Mouse (Mus musculus) embryo, embryonic 10 days (tissue): Measurements from ENCODE around the gene Ing5.
"Not testable (repeated sequence)": the region's sequence is repeated elsewhere in the genome, so short reads cannot be mapped to it uniquely, and the experiment has no call there.

ENCODE experiments used
- DNase-seq: peaks from one replicate; pipeline ENCODE4 v3.0.0-alpha.2; 2015; ENCODE audit warnings: low spot score

The Ing5 gene

GRCm38 (mm10) chr1:93811495-93812039 is 7.8 kb downstream of the Ing5 start:
- DNase-seq, result no peak

DNA sequence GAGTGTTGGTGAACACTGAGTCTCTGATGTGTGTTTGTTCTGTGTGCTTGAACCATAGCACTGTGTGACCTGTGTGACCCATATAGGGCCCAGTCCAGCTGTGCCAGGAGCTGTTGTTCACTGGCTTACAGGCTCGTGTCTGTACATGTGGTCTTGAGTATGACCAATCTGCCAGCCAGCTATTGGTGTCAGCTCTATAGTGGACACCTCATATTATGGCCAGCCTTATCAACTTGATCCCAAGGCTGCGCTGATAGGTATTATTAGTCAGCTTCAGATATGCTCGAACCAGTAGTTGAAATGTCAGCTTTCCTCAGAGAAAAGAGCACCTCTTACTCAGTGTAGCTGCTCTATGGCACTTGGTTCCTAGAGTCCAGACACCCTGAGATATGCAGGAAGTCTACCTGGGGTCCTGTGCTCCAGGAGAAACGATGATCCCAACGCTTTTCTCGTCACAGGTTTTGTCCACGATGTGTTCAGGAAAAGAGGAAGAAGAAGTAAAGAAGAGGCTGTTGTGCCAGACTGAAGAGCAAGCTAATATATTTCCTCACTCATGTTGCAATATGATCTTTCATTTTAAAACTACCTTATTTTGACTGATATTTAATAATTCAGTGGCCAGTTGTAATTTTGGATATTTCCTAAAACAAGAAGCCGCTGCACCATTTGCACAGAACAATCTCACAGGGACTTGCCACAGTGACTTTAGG is 14.2 kb downstream of the Ing5 start:
- DNase-seq, result no peak

GRCm38 (mm10) chr1:93818722-93819121 is 15.0 kb downstream of the Ing5 start:
- no peak for DNase-seq

GRCm38 (mm10) chr1:93823796-93824495 is 20.2 kb downstream of the Ing5 start:
- no peak for DNase-seq

- DNase-seq, result no peak
These were observed 20.8 kb downstream of the Ing5 start, which contains the start of gene D2hgdh for GRCm38 (mm10) chr1:93824609-93825008. TSS of gene D2hgdh (plus strand) at chr1:93824909.

DNA sequence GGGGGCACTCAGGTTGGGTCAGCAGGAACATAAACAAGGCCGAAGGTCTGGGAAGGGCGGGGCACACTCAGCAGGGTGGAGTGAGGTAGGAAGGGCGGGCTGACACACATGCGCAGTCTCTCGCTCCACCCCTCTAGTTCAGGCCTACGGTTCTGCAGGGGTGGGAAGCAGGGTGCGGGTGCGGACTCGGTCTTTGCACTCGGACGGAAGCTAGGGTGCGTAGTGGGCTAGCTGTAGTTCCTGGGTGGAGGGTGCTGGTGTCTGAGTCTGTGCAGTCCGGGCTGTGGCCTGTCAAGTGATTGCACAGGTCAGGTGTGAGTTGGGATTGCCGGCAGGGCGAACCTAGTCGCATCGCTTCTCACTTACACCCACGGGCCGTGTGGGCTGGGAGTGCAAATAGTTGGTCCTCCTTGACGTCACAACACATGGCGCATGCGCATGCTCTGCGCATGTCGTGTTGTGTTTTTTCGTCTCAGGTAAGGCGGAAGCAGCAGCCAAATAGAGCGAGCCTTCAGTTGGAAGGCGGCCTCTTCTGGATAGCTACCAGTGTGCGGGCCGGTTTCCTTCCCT is 21.4 kb downstream of the Ing5 start:
- DNase-seq, result peak; percentile 98

GRCm38 (mm10) chr1:93825771-93826539 is 22.2 kb downstream of the Ing5 start:
- no peak for DNase-seq

DNA sequence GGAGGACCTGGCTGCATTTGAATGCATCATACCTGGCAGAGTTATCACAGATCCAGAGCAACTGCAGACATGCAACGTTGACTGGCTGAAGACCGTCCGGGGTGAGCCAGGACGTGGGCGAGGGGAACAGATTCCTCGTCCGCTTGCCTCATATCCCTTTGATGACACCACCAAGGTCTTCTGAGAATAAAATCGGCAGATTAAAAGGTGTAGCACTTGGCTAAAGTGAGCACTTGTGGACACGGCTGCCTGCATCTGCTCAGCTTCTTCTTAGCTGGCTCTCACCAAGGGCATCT is 22.7 kb downstream of the Ing5 start:
- no peak for DNase-seq

GRCm38 (mm10) chr1:93832754-93833360 is 29.1 kb downstream of the Ing5 start:
- not testable (repeated sequence) for DNase-seq

- DNase-seq, result no peak
These were observed 30.9 kb downstream of the Ing5 start for GRCm38 (mm10) chr1:93834671-93835150.

- DNase-seq, result no peak
These were observed 31.4 kb downstream of the Ing5 start for GRCm38 (mm10) chr1:93835211-93835610.

GRCm38 (mm10) chr1:93835876-93836531 is 32.2 kb downstream of the Ing5 start:
- DNase-seq, result no peak

GRCm38 (mm10) chr1:93836532-93836913 is 32.8 kb downstream of the Ing5 start:
- no peak for DNase-seq

GRCm38 (mm10) chr1:93837335-93837734 is 33.6 kb downstream of the Ing5 start:
- DNase-seq, result no peak

DNA sequence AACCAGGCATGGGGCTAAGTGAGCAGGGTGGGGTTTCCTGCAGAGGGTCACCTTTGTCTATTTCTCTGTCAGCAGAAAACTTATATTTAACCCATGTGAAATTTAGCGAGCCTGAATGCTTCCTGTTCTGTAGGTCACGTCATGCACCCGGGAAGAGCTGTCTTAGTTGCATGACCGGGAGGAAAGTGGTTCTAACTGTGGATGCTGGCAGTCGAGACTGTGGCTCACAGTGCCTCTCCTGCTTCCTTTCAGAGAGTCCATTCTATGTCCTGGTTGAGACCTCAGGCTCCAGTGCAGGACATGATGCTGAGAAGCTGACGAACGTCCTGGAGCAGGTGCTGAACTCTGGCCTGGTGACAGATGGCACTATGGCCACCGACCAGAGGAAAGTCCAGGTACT is 34.8 kb downstream of the Ing5 start:
- DNase-seq, result not testable (repeated sequence)

GRCm38 (mm10) chr1:93845766-93846366 is 42.1 kb downstream of the Ing5 start:
- DNase-seq, result not testable (repeated sequence)

DNA sequence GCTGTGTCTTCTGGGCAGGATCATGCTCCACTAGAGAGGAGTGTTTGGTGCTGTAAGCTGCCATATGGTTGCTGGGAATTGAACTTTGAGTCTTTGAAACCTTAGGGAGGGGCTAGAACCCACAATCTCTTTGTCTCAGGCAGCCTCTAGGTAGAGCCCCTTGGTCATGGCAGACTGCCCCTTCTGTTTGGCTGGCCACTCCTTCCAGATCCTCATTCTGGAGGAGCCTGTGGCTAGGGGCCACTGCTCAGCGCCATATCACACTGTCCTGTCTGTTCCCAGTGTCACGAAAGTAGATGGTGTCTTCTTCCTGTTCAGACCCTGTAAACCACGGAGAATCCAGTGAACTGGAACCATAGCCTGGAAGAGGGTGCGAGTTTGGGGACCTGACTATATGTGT is 52.0 kb downstream of the Ing5 start:
- DNase-seq, result not testable (repeated sequence)

DNA sequence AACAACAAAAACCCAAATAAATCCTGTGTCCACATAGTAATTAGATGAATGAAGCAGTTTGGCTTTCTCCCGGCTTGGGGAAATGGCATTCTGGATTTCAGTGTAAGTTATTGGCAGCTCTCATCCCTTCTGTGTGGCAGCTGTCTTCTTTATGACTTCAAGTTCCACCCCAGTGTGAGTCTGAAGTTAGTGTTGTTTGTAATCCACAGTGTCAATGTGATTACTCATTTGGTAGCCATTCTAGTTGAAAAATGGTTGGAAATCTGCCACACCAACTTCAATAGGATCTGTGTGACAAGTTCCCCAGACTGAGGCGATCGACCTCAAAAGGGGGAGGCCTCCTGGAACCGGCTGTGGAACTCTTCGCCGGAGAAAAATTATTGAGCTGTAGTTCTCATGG is 53.6 kb downstream of the Ing5 start:
- DNase-seq, result no peak

DNA sequence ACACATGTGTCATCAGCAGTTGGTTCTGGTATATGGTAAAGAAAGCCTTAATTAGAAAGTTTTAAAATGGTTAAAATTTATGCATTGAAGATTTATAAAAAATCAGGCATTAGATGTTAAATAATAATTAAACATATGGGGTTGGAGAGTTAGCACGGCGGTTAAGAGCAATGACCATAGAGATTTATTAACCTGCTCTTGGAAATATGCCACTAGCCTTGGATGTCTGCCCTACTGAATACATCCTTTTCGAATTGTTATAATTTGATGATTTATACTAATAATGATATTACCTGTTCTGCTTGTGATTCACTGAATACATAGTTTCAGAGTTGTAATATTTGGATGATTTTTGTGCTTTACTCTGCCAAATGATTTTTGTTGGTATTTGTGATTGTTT is 54.2 kb downstream of the Ing5 start:
- DNase-seq, result no peak

GRCm38 (mm10) chr1:93859619-93860018 is 55.9 kb downstream of the Ing5 start:
- no peak for DNase-seq

- DNase-seq, result not testable (repeated sequence)
These were observed 57.3 kb downstream of the Ing5 start, which contains the start of gene Gal3st2 for GRCm38 (mm10) chr1:93861048-93861447. TSS of gene Gal3st2 (plus strand) at chr1:93861306.
